Mouse (Mus musculus): ENCODE data around the gene Myo5c.

Gene Myo5c

GRCm38 (mm10) chr9:75231841-75232746 lies at the start of gene Myo5c:
TSS of gene Myo5c (plus strand) at chr9:75232020.
- DNase-seq, result peak; percentile 69

- no peak for DNase-seq
These were observed 44.1 kb upstream of the Myo5c start for GRCm38 (mm10) chr9:75187646-75188260.

- no peak for DNase-seq
These were observed 38.0 kb upstream of the Myo5c start for GRCm38 (mm10) chr9:75193858-75194257.

GRCm38 (mm10) chr9:75196335-75196734 lies 35.5 kb upstream of the Myo5c start:
- DNase-seq, result no peak

GRCm38 (mm10) chr9:75197297-75197696 lies 34.5 kb upstream of the Myo5c start:
- DNase-seq, result peak; percentile 48

GRCm38 (mm10) chr9:75201506-75201905 lies 30.3 kb upstream of the Myo5c start:
- DNase-seq, result no peak

GRCm38 (mm10) chr9:75202036-75202435 lies 29.8 kb upstream of the Myo5c start:
- no peak for DNase-seq

GRCm38 (mm10) chr9:75209246-75209645 lies 22.6 kb upstream of the Myo5c start:
- DNase-seq, result no peak

GRCm38 (mm10) chr9:75210269-75210668 lies 21.6 kb upstream of the Myo5c start:
- DNase-seq, result no peak

GRCm38 (mm10) chr9:75214743-75215413 lies 16.9 kb upstream of the Myo5c start:
- DNase-seq, result no peak

- DNase-seq, result no peak
These were observed 11.9 kb upstream of the Myo5c start for GRCm38 (mm10) chr9:75219942-75220341.

GRCm38 (mm10) chr9:75221420-75222287 lies 10.2 kb upstream of the Myo5c start:
- DNase-seq, result no peak

GRCm38 (mm10) chr9:75232860-75233259 lies 1.0 kb downstream of the Myo5c start:
- no peak for DNase-seq

- DNase-seq, result no peak
These were observed 2.5 kb downstream of the Myo5c start for GRCm38 (mm10) chr9:75234271-75234741.

- no peak for DNase-seq
These were observed 3.3 kb downstream of the Myo5c start for GRCm38 (mm10) chr9:75234983-75235627.

GRCm38 (mm10) chr9:75235696-75236095 lies 3.9 kb downstream of the Myo5c start:
- DNase-seq, result no peak

GRCm38 (mm10) chr9:75236416-75237308 lies 4.8 kb downstream of the Myo5c start:
- no peak for DNase-seq

- DNase-seq, result no peak
These were observed 6.4 kb downstream of the Myo5c start for GRCm38 (mm10) chr9:75238179-75238578.

- no peak for DNase-seq
These were observed 11.2 kb downstream of the Myo5c start for GRCm38 (mm10) chr9:75243052-75243451.

GRCm38 (mm10) chr9:75243730-75244406 lies 12.0 kb downstream of the Myo5c start:
- no peak for DNase-seq

Measured in kidney, adult 9 months (tissue).